Mouse (Mus musculus) CH12.LX (cell line): Measurements from ENCODE around the gene Itk. TPM values are rescaled to one million over a fixed set of nuclear protein-coding genes. Genes with fewer than 3 reads are reported as not detected.
A peak's percentile ranks its signal among the peaks of the same experiment; 100 is the strongest.

Experiments used
- DNase-seq: peaks from one replicate; pipeline ENCODE4 v3.0.0-alpha.2; 2013; ENCODE audit errors: extremely low read depth
- H3K27ac ChIP-seq: 2 replicates; pipeline ENCODE4 v1.5.1; 2012; ENCODE audit warnings: low read depth, mild to moderate bottlenecking, control low read depth, moderate library complexity; ENCODE audit not compliant: insufficient read depth
- H3K27me3 ChIP-seq: replicated peaks from 2 replicates; pipeline ENCODE3; 2012; ENCODE audit warnings: inconsistent platforms
- H3K36me3 ChIP-seq, 2 experiments: replicated peaks in 1 of 2; 2 replicates each; pipeline versions ENCODE3 to v1.6.1; 2012; ENCODE audit warnings: inconsistent platforms in 1 of 2, low read length in 1 of 2, mild to moderate bottlenecking in 1 of 2, mixed read lengths in 1 of 2, moderate library complexity in 1 of 2; ENCODE audit not compliant: control insufficient read depth in 1 of 2, insufficient read depth in 1 of 2
- H3K4me1 ChIP-seq, 2 experiments: 2 replicates each; pipeline ENCODE4 v1.6.1; 2012; ENCODE audit warnings: inconsistent platforms in 1 of 2, moderate library complexity in 1 of 2; ENCODE audit not compliant: insufficient read depth in 2 of 2, control insufficient read depth in 1 of 2
- H3K4me2 ChIP-seq: 2 replicates; pipeline ENCODE4 v1.6.1; 2012; ENCODE audit warnings: low read depth, mild to moderate bottlenecking, control low read depth; ENCODE audit not compliant: poor library complexity, insufficient read depth, severe bottlenecking
- H3K4me3 ChIP-seq, 3 experiments: fragments of 150-350 bp in 1 of 3; sonication (generic) in 1 of 3; replicated peaks in 1 of 3; 2 replicates each; pipeline versions ENCODE3 to v1.5.1; 2011 to 2012; ENCODE audit warnings: low read depth in 2 of 3, low read length in 2 of 3, mild to moderate bottlenecking in 2 of 3, moderate library complexity in 2 of 3, control low read depth in 1 of 3, improper control_type of control experiment in 1 of 3, inconsistent platforms in 1 of 3, mixed read lengths in 1 of 3; ENCODE audit not compliant: poor library complexity in 1 of 3
- H3K79me2 ChIP-seq: replicated peaks from 2 replicates; pipeline ENCODE4 v1.6.1; 2012; ENCODE audit warnings: mild to moderate bottlenecking, moderate library complexity; ENCODE audit not compliant: control insufficient read depth, poor library complexity, insufficient read depth, severe bottlenecking; ENCODE audit errors: extremely low read depth
- H3K9ac ChIP-seq: 2 replicates; pipeline ENCODE4 v1.6.1; 2012; ENCODE audit warnings: low read depth, mild to moderate bottlenecking, control low read depth, moderate library complexity; ENCODE audit not compliant: insufficient read depth
- H3K9me3 ChIP-seq: replicated peaks from 2 replicates; pipeline ENCODE3; 2012; ENCODE audit warnings: low read length, inconsistent platforms, mixed read lengths
- BHLHE40 ChIP-seq: IDR thresholded peaks from 2 replicates; pipeline ENCODE4 v1.6.1; 2011; ENCODE audit warnings: mild to moderate bottlenecking, low read depth, low read length, improper control_type of control experiment
- CHD1 ChIP-seq: IDR thresholded peaks from 2 replicates; pipeline ENCODE4 v1.6.1; 2012; ENCODE audit warnings: low read depth, low read length, improper control_type of control experiment, inconsistent platforms
- CHD2 ChIP-seq: IDR thresholded peaks from 2 replicates; pipeline ENCODE4 v1.6.1; 2011; ENCODE audit warnings: low read length, improper control_type of control experiment
- CTCF ChIP-seq, 2 experiments: IDR thresholded peaks in 1 of 2; conservative IDR thresholded peaks in 1 of 2; 2 replicates each; pipeline ENCODE4 v1.5.1; 2011 to 2012; ENCODE audit warnings: low read depth in 2 of 2, low read length in 2 of 2, improper control_type of control experiment in 1 of 2, inconsistent platforms in 1 of 2, mild to moderate bottlenecking in 1 of 2, moderate library complexity in 1 of 2
- ELF1 ChIP-seq: IDR thresholded peaks from 2 replicates; pipeline ENCODE4 v1.6.1; 2014; ENCODE audit warnings: low read depth, mild to moderate bottlenecking, inconsistent platforms, low read length, improper control_type of control experiment
- EP300 ChIP-seq: IDR thresholded peaks from 2 replicates; pipeline ENCODE4 v1.6.1; 2011; ENCODE audit warnings: low read length, improper control_type of control experiment
- ETS1 ChIP-seq: conservative IDR thresholded peaks from 2 replicates; pipeline ENCODE4 v1.6.1; 2012; ENCODE audit warnings: low read depth, mild to moderate bottlenecking, inconsistent platforms, low read length, improper control_type of control experiment, moderate library complexity
- GABPA ChIP-seq: IDR thresholded peaks from 2 replicates; pipeline ENCODE4 v1.6.1; 2012; ENCODE audit warnings: low read depth, low read length, improper control_type of control experiment, inconsistent platforms; ENCODE audit not compliant: insufficient replicate concordance
- IRF4 ChIP-seq: IDR thresholded peaks from 2 replicates; pipeline ENCODE4 v1.6.1; 2014; ENCODE audit warnings: low read depth, mild to moderate bottlenecking, inconsistent platforms, low read length, improper control_type of control experiment
- JUN ChIP-seq: IDR thresholded peaks from 2 replicates; pipeline ENCODE4 v1.6.1; 2011; ENCODE audit warnings: low read depth, mild to moderate bottlenecking, low read length, improper control_type of control experiment, moderate library complexity; ENCODE audit not compliant: insufficient read depth
- JUND ChIP-seq: conservative IDR thresholded peaks from 2 replicates; pipeline ENCODE4 v1.6.1; 2011; ENCODE audit warnings: low read depth, low read length, improper control_type of control experiment
- KAT2A ChIP-seq: IDR thresholded peaks from 2 replicates; pipeline ENCODE4 v1.6.1; 2012; ENCODE audit warnings: low read length, improper control_type of control experiment, inconsistent platforms; ENCODE audit not compliant: insufficient replicate concordance
- MAFK ChIP-seq: IDR thresholded peaks from 2 replicates; pipeline ENCODE4 v1.6.1; 2011; ENCODE audit warnings: low read length, improper control_type of control experiment; ENCODE audit not compliant: insufficient replicate concordance
- MAX ChIP-seq: IDR thresholded peaks from 2 replicates; pipeline ENCODE4 v1.6.1; 2011; ENCODE audit warnings: low read length, improper control_type of control experiment
- MAZ ChIP-seq: IDR thresholded peaks from 2 replicates; pipeline ENCODE4 v1.6.1; 2012; ENCODE audit warnings: low read depth, mild to moderate bottlenecking, inconsistent platforms, low read length, improper control_type of control experiment, moderate library complexity
- MEF2A ChIP-seq: IDR thresholded peaks from 2 replicates; pipeline ENCODE4 v1.6.1; 2014; ENCODE audit warnings: low read depth, mild to moderate bottlenecking, inconsistent platforms, low read length, improper control_type of control experiment, borderline replicate concordance
- MXI1 ChIP-seq: IDR thresholded peaks from 2 replicates; pipeline ENCODE4 v1.6.1; 2011; ENCODE audit warnings: mild to moderate bottlenecking, low read depth, low read length, improper control_type of control experiment
- MYC ChIP-seq: IDR thresholded peaks from 2 replicates; pipeline ENCODE4 v1.6.1; 2011; ENCODE audit warnings: low read depth, mild to moderate bottlenecking, improper control_type of control experiment, low read length
- NELFE ChIP-seq: IDR thresholded peaks from 2 replicates; pipeline ENCODE4 v1.6.1; 2011; ENCODE audit warnings: low read depth, low read length, improper control_type of control experiment
- NRF1 ChIP-seq: IDR thresholded peaks from 2 replicates; pipeline ENCODE4 v1.6.1; 2014; ENCODE audit warnings: low read depth, mild to moderate bottlenecking, inconsistent platforms, low read length, improper control_type of control experiment, moderate library complexity
- PAX5 ChIP-seq: IDR thresholded peaks from 2 replicates; pipeline ENCODE4 v1.6.1; 2012; ENCODE audit warnings: low read length, inconsistent platforms, mixed read lengths
- POLR2A ChIP-seq: IDR thresholded peaks from 2 replicates; pipeline ENCODE4 v1.6.1; 2011; ENCODE audit warnings: low read depth, mild to moderate bottlenecking, improper control_type of control experiment, low read length
- POLR2AphosphoS2 ChIP-seq: IDR thresholded peaks from 2 replicates; pipeline ENCODE4 v1.6.1; 2011; ENCODE audit warnings: low read depth, low read length, improper control_type of control experiment
- RAD21 ChIP-seq: IDR thresholded peaks from 2 replicates; pipeline ENCODE4 v1.6.1; 2011; ENCODE audit warnings: low read depth, mild to moderate bottlenecking, low read length, improper control_type of control experiment, moderate library complexity
- RCOR1 ChIP-seq: conservative IDR thresholded peaks from 2 replicates; pipeline ENCODE4 v1.6.1; 2012; ENCODE audit warnings: low read depth, mild to moderate bottlenecking, inconsistent platforms, low read length, improper control_type of control experiment
- SIN3A ChIP-seq: IDR thresholded peaks from 2 replicates; pipeline ENCODE4 v1.6.1; 2012; ENCODE audit warnings: low read length, improper control_type of control experiment, inconsistent platforms
- SMC3 ChIP-seq: IDR thresholded peaks from 2 replicates; pipeline ENCODE4 v1.6.1; 2011; ENCODE audit warnings: low read depth, low read length, improper control_type of control experiment
- TBP ChIP-seq: conservative IDR thresholded peaks from 2 replicates; pipeline ENCODE4 v1.6.1; 2011; ENCODE audit warnings: low read depth, low read length, improper control_type of control experiment
- TCF12 ChIP-seq: IDR thresholded peaks from 2 replicates; pipeline ENCODE4 v1.6.1; 2014; ENCODE audit warnings: low read depth, mild to moderate bottlenecking, inconsistent platforms, low read length, improper control_type of control experiment
- USF1 ChIP-seq: IDR thresholded peaks from 2 replicates; pipeline ENCODE4 v1.6.1; 2014; ENCODE audit warnings: low read depth, mild to moderate bottlenecking, inconsistent platforms, low read length, improper control_type of control experiment
- ZC3H11A ChIP-seq: IDR thresholded peaks from 2 replicates; pipeline ENCODE4 v1.6.1; 2012; ENCODE audit warnings: low read depth, mild to moderate bottlenecking, inconsistent platforms, low read length, improper control_type of control experiment
- ZMIZ1 ChIP-seq: IDR thresholded peaks from 2 replicates; pipeline ENCODE4 v1.6.1; 2012; ENCODE audit warnings: low read depth, mild to moderate bottlenecking, inconsistent platforms, low read length, improper control_type of control experiment
- ZNF384 ChIP-seq: IDR thresholded peaks from 2 replicates; pipeline ENCODE4 v1.6.1; 2012; ENCODE audit warnings: low read depth, low read length, improper control_type of control experiment, inconsistent platforms
- dilution Hi-C: fragments of 300-500 bp; cut with MboI; formaldehyde crosslinking; loops from 2 replicates; pipeline ENCODE4 v1.14.3; 2020; ENCODE audit warnings: low sequenced_read_pairs; ENCODE audit not compliant: extremely low pct_unique_long_range_greater_than_20kb, extremely low pct_ligation_motif_present
- in situ Hi-C: fragments of 300-500 bp; cut with MboI; formaldehyde crosslinking; loops from 3 replicates; pipeline ENCODE4 v1.14.3; 2019; ENCODE audit warnings: low sequenced_read_pairs, low pct_ligation_motif_present, low pct_unique_long_range_greater_than_20kb, mixed read lengths
- polyA plus RNA-seq: library from polyadenylated mRNA; unstranded; fragments of >175 nt; gene quantifications from 2 replicates; pipeline ENCODE4 v1.2.1, GENCODE M21; 2012; ENCODE audit warnings: low read depth; ENCODE audit not compliant: insufficient read length
- total RNA-seq, 2 experiments: library from RNA; depleted of rRNA; stranded (reverse); fragments of 300-350 nt in 1 of 2; fragments of >200 nt in 1 of 2; gene quantifications; 2 replicates each; pipeline ENCODE4 v1.2.3; 2012 to 2014

The Itk gene
- total and polyA plus RNA-seq, 3 experiments, result 0.11 to 0.64 (median 0.17) TPM

DNA sequence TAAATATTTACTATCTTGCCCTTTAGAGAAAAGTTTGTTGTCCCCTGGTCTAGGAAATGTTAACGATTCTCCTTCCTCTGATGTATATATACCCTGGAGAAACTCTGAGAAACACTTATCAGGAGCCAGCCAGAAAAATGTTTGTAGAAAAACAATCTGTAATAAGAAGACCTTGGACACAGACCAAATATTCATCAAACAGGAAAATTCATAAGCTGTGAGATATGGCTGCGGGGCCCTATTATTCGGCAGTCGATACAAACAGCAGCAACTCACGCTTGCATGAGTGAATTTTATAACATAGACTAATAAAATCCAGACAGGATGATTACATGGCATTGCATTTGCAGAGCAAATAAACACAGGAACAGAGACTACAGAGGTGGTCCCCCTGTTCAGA is 29.5 kb upstream of the Itk start:
- Histone ChIP-seq H3K9ac (no peak overlapping the region), H3K36me3 (no peaks in the 10 kb centered on the region), H3K9me3 (peaks cover 4% of the 10 kb centered on the region), H3K79me2 (no peaks in the 10 kb centered on the region), H3K4me3 (no peak overlapping the region), H3K27ac (no peak overlapping the region), H3K4me2 (no peak overlapping the region), H3K27me3 (no peaks in the 10 kb centered on the region), H3K4me1 (peaks cover 11 to 46% of the 10 kb centered on the region in 2 experiments)
- no peak for DNase-seq
- dilution Hi-C loops (no loop called here), in situ Hi-C loops (no loop called here)
- no peak for TF ChIP-seq IRF4
- no peak for TF ChIP-seq BHLHE40
- no peak for TF ChIP-seq CHD2
- no peak for TF ChIP-seq CTCF (conservative IDR thresholded peaks at IDR 0.05 in 1 of 2, IDR thresholded peaks at IDR 0.05 in 1 of 2; ENCODE audit: low read depth in 2 of 2, low read length in 2 of 2)
- no peak for TF ChIP-seq NELFE
- no peak for TF ChIP-seq MYC

DNA sequence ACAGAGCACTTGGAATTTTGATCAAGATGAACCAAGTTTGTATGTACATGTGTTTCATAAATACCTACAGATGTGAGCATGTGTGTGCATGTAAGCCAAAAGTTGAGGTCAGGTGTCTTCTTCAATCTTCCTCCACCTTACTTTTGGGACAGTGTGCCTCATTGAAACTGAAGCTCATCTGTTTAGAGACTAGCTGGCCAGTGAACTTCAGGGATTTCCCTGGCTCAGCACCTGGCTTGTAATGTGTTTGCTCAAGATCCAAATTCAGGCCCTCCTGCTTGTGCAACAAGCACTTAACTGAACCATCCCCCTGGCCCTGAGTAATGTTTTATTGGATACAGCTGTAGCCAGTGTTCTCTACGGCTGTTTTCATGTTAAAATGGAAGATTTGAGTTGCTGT is 29.1 kb upstream of the Itk start:
- H3K79me2 ChIP-seq, result no peaks in the 10 kb centered on the region
- no peak overlapping the region for H3K4me2 ChIP-seq
- H3K9ac ChIP-seq, result no peak overlapping the region
- peaks cover 4% of the 10 kb centered on the region for H3K9me3 ChIP-seq
- H3K27me3 ChIP-seq, result no peaks in the 10 kb centered on the region
- H3K36me3 ChIP-seq, result no peaks in the 10 kb centered on the region
- H3K27ac ChIP-seq, result no peak overlapping the region
- dilution Hi-C loops, result no loop called here
- H3K4me1 ChIP-seq, result peaks cover 11 to 46% of the 10 kb centered on the region in 2 experiments
- H3K4me3 ChIP-seq, result no peak overlapping the region
- peak; percentile 45 for DNase-seq
- in situ Hi-C loops, result no loop called here
- TF ChIP-seq EP300, result peak; percentile 76
- 0 out of 2 replicates have a peak, but pooled peaks have one; percentile 45 for TF ChIP-seq TBP
- TF ChIP-seq MAFK, result peak; percentile 41; the same call in 1 of the 2 replicates
- TF ChIP-seq TCF12, result peak; percentile 87
- no peak for TF ChIP-seq ELF1
- TF ChIP-seq MEF2A, result peak; percentile 50; the same call in 1 of the 2 replicates
- TF ChIP-seq USF1, result no peak
- TF ChIP-seq ZMIZ1, result no peak
- TF ChIP-seq JUND, result no peak
- no peak for TF ChIP-seq MYC
- no peak for TF ChIP-seq POLR2AphosphoS2
- no peak for TF ChIP-seq GABPA
- no peak for TF ChIP-seq PAX5
- TF ChIP-seq CTCF (conservative IDR thresholded peaks at IDR 0.05 in 1 of 2, IDR thresholded peaks at IDR 0.05 in 1 of 2; ENCODE audit: low read depth in 2 of 2, low read length in 2 of 2), result no peak
- TF ChIP-seq SIN3A, result peak; percentile 67
- TF ChIP-seq CHD1, result 0 out of 2 replicates have a peak, but pooled peaks have one; percentile 44
- TF ChIP-seq JUN, result no peak
- no peak; the same call in 1 of the 2 replicates for TF ChIP-seq RAD21
- TF ChIP-seq KAT2A, result 0 out of 2 replicates have a peak, but pooled peaks have one; percentile 7
- peak; percentile 55 for TF ChIP-seq BHLHE40
- TF ChIP-seq POLR2A, result no peak
- 0 out of 2 replicates have a peak, but pooled peaks have one; percentile 55 for TF ChIP-seq RCOR1
- TF ChIP-seq ETS1, result peak; percentile 52; the same call in 1 of the 2 replicates
- TF ChIP-seq MXI1, result no peak
- TF ChIP-seq MAZ, result no peak
- TF ChIP-seq ZNF384, result no peak
- no peak for TF ChIP-seq SMC3
- TF ChIP-seq MAX, result peak; percentile 82
- no peak for TF ChIP-seq NELFE
- TF ChIP-seq IRF4, result peak; percentile 55
- TF ChIP-seq NRF1, result no peak
- no peak for TF ChIP-seq ZC3H11A
- no peak for TF ChIP-seq CHD2
